Mouse (Mus musculus) E14TG2a.4 (cell line): ENCODE results near the gene Hnrnpu.
"Not testable (repeated sequence)": the region's sequence is repeated elsewhere in the genome, so short reads cannot be mapped to it uniquely, and the experiment has no call there.

Experiments
- H3K27me3 ChIP-seq: 2 replicates; pipeline ENCODE4 v1.6.1; 2014; ENCODE audit warnings: low read length, control low read depth; ENCODE audit not compliant: insufficient read depth
- H3K36me3 ChIP-seq: 2 replicates; pipeline ENCODE4 v1.6.1; 2014; ENCODE audit warnings: low read length, control low read depth; ENCODE audit not compliant: insufficient read depth
- H3K4me1 ChIP-seq: replicated peaks from 2 replicates; pipeline ENCODE4 v1.6.1; 2014; ENCODE audit warnings: low read depth, low read length, control low read depth
- H3K4me3 ChIP-seq: replicated peaks from 2 replicates; pipeline ENCODE4 v1.5.1; 2014; ENCODE audit warnings: mild to moderate bottlenecking, low read length
- H3K9me3 ChIP-seq: 2 replicates; pipeline ENCODE4 v1.6.1; 2014; ENCODE audit warnings: low read length, control low read depth
- CTCF ChIP-seq: conservative IDR thresholded peaks from 2 replicates; pipeline ENCODE4 v1.5.1; 2014; ENCODE audit warnings: low read length
- NANOG ChIP-seq: IDR thresholded peaks from 2 replicates; pipeline ENCODE4 v1.6.1; 2014; ENCODE audit warnings: borderline replicate concordance, low read length, mixed read lengths
- POU5F1 ChIP-seq: IDR thresholded peaks from 2 replicates; pipeline ENCODE4 v1.6.1; 2014; ENCODE audit warnings: low read length, borderline replicate concordance

Hnrnpu gene

GRCm38 (mm10) chr1:178350792-178351191 lies 13.2 kb upstream of the Hnrnpu start:
- no peaks in the 10 kb centered on the region for H3K27me3 ChIP-seq
- H3K4me3 ChIP-seq = no peak overlapping the region
- no peak for TF ChIP-seq NANOG
- TF ChIP-seq CTCF = no peak
- no peak for TF ChIP-seq POU5F1
- H3K4me1 ChIP-seq = peaks cover 58% of the 10 kb centered on the region
- no peaks in the 10 kb centered on the region for H3K9me3 ChIP-seq
- no peaks in the 10 kb centered on the region for H3K36me3 ChIP-seq

- H3K36me3 ChIP-seq, H3K4me3 ChIP-seq, H3K27me3 ChIP-seq: not testable (repeated sequence)
- H3K4me1 ChIP-seq = peaks cover 49% of the 10 kb centered on the region
- peaks cover 13% of the 10 kb centered on the region for H3K9me3 ChIP-seq
These were observed 6.6 kb upstream of the Hnrnpu start for GRCm38 (mm10) chr1:178344071-178344805.

- H3K27me3 ChIP-seq = no peaks in the 10 kb centered on the region
- no peak for TF ChIP-seq POU5F1
- TF ChIP-seq NANOG = no peak
- no peak for TF ChIP-seq CTCF
- no peaks in the 10 kb centered on the region for H3K36me3 ChIP-seq
- H3K4me1 ChIP-seq = peaks cover 44% of the 10 kb centered on the region
- peaks cover 13% of the 10 kb centered on the region for H3K9me3 ChIP-seq
- H3K4me3 ChIP-seq = no peak overlapping the region
These were observed 5.0 kb upstream of the Hnrnpu start for GRCm38 (mm10) chr1:178342612-178343011.

GRCm38 (mm10) chr1:178342063-178342462 lies 4.5 kb upstream of the Hnrnpu start:
- Histone ChIP-seq H3K9me3 (peaks cover 13% of the 10 kb centered on the region), H3K27me3 (no peaks in the 10 kb centered on the region), H3K4me1 (peaks cover 38% of the 10 kb centered on the region), H3K36me3 (no peaks in the 10 kb centered on the region), H3K4me3 (no peak overlapping the region)
- no peak for TF ChIP-seq POU5F1

- H3K36me3 ChIP-seq = no peaks in the 10 kb centered on the region
- H3K27me3 ChIP-seq = no peaks in the 10 kb centered on the region
- peaks cover 38% of the 10 kb centered on the region for H3K4me1 ChIP-seq
- peaks cover 13% of the 10 kb centered on the region for H3K9me3 ChIP-seq
- H3K4me3 ChIP-seq = no peak overlapping the region
- no peak for TF ChIP-seq CTCF
These were observed 3.8 kb upstream of the Hnrnpu start for GRCm38 (mm10) chr1:178341435-178341834.

- Histone ChIP-seq H3K4me1 (peaks cover 38% of the 10 kb centered on the region), H3K4me3 (no peak overlapping the region), H3K9me3 (peaks cover 12% of the 10 kb centered on the region), H3K36me3 (peaks cover 9% of the 10 kb centered on the region), H3K27me3 (no peaks in the 10 kb centered on the region)
- TF ChIP-seq CTCF (no peak), POU5F1 (no peak), NANOG (no peak)
These were observed 2.6 kb upstream of the Hnrnpu start for GRCm38 (mm10) chr1:178340213-178340612.

- TF ChIP-seq NANOG = no peak
- TF ChIP-seq POU5F1 = no peak
- no peak for TF ChIP-seq CTCF
- Histone ChIP-seq H3K4me1 (peaks cover 41% of the 10 kb centered on the region), H3K27me3 (no peaks in the 10 kb centered on the region)
These were observed 683 bp upstream of the Hnrnpu start for GRCm38 (mm10) chr1:178338318-178338641.

GRCm38 (mm10) chr1:178336777-178337481 lies 668 bp downstream of the Hnrnpu start:
- Histone ChIP-seq H3K36me3 (peaks cover 42% of the 10 kb centered on the region), H3K27me3 (no peaks in the 10 kb centered on the region), H3K4me1 (peaks cover 53% of the 10 kb centered on the region), H3K9me3 (no peaks in the 10 kb centered on the region), H3K4me3 (peak overlapping the region; percentile 99)
- TF ChIP-seq NANOG (no peak), POU5F1 (no peak), CTCF (no peak)

More at GRCm38 (mm10) chr1:178338318-178338641, 683 bp upstream of the Hnrnpu start:
- H3K9me3 ChIP-seq = no peaks in the 10 kb centered on the region
- peaks cover 28% of the 10 kb centered on the region for H3K36me3 ChIP-seq
- H3K4me3 ChIP-seq = peak overlapping the region; percentile 99

GRCm38 (mm10) chr1:178336289-178336775 lies 1.3 kb downstream of the Hnrnpu start:
- TF ChIP-seq NANOG = no peak
- no peak for TF ChIP-seq CTCF
- TF ChIP-seq POU5F1 = no peak
- Histone ChIP-seq H3K36me3 (peaks cover 48% of the 10 kb centered on the region), H3K27me3 (no peaks in the 10 kb centered on the region), H3K4me1 (peaks cover 56% of the 10 kb centered on the region), H3K9me3 (no peaks in the 10 kb centered on the region), H3K4me3 (peak overlapping the region; percentile 99)
